Mouse (Mus musculus) CD4-positive, CD25-positive, alpha-beta regulatory T cell, adult 2 months (primary cell): ENCODE measurements around the gene Cacnb4.

Experiments used
- DNase-seq: peaks from one replicate; pipeline ENCODE4 v3.0.0-alpha.2; 2012; ENCODE audit warnings: low read depth, low spot score

The Cacnb4 gene

DNA sequence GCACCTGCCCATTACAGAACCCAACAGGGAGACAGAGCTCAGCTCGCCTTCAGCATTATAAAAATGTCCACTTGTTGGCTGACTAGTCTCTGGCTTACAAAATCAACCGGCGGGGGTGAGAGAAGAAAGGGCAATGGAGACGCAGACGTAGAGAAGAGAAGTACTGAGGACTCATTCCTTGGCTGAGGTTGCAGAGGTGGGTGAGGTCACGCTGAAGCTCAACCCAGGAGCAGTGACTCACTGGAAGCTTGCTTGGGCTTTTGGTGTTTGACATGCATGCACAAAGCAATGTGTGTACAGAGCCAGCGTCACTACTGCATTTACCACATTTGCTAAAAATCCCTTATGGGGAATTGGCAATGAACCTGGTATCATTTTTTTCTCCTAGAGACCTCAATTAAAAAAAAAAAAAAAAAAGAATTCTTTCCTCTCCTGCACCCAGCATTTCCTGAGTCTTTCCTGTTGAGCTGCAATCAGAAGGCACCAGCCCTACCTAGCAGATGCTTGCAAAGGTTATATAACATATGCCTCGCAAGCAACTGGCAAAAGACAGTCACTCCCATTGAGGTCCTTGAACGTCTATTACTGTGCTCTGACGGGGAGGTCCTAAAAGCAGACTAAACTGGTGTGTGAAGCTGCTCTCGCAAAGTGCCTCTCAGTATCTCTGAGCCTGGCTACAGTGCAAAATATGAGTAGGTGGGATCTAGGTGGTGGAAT lies 150.6 kb downstream of the Cacnb4 start:
- peak; percentile 13 for DNase-seq

DNA sequence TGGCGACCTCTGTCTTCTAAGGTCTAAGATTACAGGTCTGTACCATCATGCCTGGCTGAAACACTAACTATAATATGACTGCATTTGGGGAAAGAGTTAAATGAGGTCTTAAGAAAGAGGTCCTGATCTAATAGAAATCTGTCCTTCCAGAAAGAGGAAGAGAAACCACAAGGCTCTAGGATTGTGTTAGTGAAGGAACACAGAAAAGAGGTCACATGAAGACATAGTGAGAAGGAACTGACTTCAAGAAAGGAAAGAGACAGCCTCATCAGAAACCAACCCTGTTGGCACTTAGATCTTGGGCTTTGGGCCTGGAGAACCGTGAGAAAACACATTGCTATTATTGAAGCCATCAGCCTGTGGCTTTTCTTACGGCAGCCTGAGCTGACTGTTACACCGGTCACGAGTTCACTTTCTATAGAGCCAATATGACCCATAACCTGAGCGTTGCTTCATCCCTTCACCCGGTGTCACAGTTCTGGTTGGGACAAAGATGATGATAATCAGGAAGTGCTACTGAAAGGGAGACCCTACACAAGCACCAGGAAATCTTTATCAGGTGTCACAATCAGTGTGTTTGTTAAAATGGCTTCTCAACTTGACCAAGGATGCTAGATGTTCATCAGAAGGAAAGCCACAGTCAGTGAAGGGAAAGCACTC lies 153.4 kb downstream of the Cacnb4 start:
- DNase-seq = no peak

DNA sequence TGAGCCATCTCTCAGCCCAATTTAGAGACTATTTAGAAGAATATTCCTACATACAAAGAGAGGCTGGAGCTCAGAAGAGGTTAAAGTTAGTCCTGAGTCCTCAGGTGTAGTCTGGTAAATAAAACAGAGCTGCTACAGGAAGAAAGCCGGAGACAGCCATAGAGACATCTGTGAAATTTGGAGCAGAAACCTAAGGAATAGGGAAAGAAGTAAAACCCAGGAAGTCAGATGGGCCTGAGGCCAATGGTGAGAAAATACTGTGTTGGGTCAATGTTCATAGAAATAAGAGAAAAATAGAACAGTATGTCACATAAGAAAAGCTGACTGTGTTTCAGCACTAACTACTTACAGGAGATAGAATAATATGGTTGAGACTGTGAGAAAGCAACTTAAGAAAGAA lies 155.6 kb downstream of the Cacnb4 start:
- DNase-seq = no peak

DNA sequence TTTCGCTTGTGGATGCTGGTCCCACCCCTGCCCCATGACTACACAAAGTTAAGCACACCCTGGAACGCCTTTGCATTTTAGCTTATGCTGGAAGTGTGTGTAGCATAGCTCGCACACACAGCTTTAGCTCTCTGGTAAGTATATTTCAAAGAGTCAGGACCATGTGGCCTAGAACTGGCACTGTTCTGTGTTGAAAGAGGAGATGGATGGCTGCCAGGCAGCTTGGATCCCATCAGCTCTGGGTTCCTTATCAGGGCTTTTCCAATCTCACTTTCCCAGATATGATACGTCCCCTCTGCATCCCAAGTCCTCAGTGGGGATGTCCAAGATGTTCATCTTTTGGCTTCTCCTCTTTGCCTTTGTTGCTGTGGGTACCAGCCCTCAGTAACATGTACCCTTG lies 157.9 kb downstream of the Cacnb4 start:
- DNase-seq = no peak

DNA sequence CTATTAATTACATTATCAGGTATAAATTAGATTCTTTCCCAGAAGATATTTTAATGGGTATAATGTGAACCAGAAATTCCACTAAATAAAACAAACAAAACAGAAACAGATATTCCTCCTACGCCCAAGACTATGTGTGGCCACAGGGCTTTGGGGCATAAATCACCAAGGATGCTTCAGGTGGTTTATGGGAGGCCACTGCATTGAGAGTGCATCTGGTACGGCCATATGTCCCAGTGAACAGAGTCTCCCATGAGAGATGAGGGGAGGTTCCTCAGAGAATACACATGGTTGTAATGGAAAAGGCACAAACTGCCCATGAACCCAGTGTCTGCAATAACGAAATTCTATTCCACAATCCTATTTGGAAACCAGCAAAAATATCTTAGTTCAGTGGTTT lies 160.1 kb downstream of the Cacnb4 start:
- DNase-seq = no peak

DNA sequence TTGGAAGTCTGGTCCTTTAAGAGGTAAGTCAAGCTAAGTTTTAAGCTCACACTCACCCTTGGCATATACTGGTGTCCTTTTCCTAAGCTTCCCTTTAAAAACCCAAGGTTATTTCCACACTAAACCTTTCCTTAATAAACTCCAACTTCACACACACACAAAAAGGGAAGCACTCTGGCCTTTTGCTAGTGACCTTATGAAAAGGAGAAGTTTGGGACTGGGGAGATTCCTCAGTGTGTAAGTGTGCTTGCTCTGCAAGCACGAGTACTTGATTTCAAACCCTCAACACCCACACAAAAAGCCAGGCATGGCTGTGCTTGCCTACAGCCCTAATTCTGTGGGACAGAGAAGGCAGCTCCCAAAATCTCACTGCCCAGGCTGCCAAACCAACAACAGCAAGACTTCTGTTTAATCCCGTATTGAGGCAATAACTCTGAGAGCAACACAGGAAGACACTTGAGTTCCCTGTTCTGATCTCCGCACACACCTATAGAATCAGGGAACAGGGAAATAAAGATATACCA lies 163.7 kb downstream of the Cacnb4 start:
- no peak for DNase-seq

DNA sequence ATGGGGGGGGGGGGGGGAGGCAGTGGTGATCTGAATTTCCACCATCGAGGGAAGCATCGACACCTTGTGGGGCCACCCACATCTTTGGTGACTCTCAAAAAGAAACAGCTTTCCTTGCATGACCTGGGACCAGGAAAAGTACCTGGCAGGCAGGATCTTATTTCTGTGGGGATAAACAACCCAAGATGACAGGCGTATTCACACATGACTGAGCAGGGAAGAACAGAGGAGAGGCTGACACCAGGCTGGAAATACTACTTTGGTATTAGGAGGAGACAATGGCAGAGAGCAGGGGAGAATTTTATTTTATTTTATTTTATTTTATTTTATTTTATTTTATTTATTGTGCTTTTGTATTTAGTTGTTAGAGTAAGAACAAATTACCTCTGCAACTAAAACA lies 164.4 kb downstream of the Cacnb4 start:
- no peak for DNase-seq

DNA sequence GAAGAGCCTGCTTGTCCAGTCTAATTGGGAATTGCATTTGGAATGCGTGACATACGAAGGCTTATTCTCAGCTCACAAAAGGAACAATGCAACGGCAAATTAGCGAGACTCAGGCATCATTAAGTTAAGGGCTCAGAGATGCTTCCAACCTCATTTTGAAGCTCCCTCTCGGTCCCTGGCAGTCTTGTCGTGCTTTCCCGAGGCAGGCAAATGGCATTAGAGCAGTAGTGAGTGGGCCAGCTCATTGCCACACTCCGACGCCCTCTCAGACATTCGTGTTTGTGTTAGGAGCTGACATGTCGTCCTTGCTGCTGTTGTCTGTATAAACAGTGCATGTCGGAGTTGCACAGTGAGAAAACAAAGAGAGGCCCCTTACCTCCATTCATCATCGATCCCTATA lies 164.8 kb downstream of the Cacnb4 start:
- DNase-seq = no peak

DNA sequence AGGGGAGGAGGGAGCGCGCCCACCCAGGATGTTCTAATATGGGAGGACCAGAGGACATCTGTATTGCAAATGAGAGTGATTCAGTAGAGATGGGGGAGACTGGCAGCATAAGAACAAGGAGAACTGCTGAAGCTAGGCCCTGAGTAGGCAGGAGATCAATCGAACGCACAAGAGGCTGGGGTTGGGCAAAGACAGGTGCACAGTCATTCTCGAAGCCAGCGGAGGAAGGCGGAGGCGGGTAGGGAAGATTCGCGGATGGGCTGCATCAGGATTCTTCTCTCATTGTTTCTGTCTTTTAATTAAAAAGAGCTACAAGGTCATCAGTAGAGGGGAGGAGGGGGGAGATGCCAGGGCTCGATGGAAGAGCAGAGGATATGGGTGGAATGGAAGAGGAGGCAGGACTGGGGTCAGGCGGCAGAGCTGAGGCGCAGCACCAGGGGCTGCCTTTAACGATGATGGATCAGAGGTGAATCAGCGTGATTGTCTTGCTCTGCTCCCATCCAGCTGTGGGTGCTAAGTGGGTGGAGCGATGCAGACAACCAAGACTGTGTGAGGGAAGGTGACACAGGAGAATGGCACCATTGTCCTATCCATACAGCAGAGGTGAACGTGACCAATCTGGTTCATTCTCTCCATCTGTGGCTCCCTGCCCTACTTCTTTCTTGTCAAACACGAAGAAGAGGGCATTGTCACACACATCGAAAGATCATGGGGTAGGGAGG lies 166.7 kb downstream of the Cacnb4 start:
- DNase-seq = no peak

DNA sequence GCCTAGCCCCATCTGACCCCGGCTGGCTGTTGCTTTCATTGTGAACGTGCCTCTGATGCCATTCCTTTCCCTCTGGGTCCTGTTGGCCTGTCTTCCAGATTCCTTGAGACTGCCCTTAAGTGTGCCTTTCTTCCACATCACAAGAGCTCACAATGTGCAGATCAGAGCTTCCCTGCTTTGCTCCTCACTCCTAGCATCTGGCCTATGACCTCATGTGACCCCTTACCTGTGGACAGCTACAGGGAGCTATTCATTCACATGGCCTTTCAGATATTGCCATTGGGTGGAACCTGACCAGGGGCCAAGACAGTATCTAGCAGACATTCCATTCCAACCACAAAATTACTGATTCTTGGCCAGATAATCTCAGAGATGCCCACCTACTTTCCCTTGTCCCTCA lies 171.5 kb downstream of the Cacnb4 start:
- no peak for DNase-seq

DNA sequence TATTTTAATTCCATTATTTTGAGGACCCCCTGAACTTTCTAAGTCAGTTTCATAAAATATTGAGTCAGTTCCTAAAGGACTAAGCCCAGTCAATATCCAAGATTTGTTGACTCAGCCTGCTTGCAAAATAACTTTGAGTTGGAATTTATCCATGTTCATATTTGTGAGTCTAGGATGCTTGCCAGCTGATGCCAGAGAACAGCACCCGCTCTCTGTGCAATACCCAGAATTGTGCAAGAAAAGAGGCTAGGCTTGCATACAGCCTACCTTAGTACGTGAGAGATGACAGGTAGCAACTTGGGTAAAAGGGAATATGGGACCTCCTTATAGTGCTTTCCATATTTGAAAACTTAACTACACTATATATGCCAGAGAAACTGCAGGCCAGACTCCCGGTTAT lies 171.9 kb downstream of the Cacnb4 start:
- DNase-seq = no peak

DNA sequence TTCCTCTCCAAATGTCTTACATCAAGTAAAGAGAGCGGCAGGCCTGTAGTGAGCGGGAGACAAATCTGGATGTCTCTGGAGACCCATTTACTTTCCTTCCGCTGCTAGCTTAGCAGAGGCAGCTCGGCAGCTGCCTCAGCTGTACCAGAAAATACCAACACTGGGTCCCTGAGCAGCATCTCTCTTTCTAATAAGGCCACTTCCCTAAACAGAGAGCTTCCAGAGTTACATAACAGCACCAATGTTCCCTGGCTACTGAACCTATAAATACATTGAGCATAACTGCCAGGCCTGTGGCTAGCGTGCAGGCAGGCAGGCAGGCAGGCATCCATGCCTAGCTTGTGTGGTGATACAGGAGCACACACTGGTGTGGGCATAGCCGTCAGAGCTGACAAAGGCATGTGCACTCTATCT lies 176.8 kb downstream of the Cacnb4 start:
- DNase-seq = no peak

DNA sequence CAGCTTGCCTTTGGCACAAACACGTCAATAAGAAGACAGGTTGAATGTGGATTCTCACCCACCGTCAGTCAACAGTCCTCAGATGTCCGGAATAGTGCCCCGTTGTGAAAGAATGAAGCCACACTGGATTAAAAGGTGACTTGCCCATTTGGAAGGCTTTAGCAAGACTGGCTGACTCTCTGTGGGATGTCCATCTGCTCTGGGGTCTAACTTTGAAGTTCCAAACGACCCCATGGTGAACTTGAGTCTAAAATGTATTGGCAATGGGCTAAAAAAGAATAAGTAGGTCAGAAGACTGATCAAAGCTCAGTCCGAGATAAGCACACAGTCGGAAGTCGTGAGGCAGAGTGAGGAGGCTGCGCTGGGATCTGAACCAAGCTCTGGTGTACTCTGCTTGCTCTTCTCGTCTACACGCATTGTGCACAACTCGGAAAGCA lies 177.5 kb downstream of the Cacnb4 start:
- no peak for DNase-seq

DNA sequence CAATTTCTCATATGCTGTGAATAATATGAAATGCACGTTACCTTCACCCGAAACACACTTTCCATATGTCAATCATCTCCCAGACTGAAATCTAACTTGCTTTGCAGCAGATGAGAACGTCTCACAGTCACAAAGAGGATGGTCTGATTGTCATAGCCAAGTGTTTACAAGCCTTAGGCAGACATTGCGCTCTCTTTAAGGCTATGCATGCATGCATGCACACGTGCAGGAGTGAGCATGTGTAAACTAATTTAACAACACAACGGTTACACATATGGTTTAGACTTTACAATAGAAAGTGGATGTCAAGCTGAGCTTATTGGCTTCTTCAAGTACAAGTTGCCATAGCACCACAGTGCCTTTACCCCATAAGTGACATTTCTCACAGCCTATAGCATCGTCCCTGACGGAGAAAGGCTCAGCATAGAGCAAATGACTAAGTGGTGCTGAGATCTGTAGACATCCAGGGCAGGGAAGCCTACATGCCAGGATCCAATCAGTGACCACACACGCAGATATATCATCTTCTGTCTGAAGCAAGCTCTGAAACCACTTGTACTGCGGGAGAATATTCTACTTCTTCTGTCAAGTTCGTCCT lies 181.4 kb downstream of the Cacnb4 start:
- no peak for DNase-seq

DNA sequence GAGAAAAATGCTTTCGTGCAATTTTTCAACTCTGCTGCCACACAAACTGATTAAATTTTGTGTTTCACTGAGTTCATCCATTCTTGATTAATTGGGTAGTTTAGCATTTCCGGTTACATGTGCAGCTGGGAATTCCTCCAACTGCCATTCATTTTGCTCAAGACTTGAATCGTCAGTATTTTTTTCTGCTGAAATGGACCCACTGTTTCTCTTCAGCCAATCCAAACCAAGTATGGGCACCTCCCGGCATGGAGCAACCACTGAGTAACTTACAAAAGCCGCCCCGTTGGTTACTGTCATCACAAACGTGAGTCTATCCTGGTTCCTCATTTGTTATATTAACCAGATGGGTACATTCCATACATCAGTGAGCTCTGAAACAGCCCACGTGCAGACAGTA lies 182.4 kb downstream of the Cacnb4 start:
- DNase-seq = no peak

DNA sequence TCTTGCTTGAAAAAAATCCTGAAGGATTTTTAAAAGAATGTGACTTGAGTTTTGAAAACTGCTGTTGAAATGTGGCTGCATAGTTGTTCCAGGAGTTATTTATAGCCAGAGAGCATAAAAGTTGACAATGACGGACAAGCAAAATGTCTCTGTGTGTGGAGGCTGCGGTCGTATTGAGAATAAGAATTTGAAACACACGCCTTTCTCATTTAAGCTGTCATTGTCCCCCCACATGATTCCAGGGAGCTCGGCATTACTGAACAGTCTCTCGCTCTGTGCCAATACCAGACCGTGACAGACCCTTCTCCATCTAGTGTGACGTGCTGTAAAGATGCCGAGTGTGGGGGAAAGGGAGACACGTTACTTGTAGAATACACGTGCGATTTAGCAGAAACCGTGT lies 183.8 kb downstream of the Cacnb4 start:
- DNase-seq = no peak

DNA sequence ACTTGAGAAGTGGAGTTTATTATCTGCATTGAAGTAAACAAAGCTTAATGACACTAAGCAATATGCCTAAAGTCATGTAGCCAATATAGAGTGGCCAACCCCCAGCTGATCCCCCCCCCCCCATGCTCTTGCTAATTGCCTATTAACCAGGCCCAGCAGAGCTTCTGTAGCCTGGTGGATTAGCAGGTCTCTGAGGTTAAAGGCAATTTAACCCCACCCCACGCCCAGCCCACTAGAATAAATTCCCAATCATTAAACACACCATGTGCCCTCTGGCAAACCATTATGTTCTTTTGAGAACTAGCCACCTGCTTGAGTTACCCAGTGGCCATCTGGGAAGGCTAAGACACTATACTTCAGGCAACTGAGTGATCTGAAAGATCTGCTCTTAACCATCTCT lies 186.8 kb downstream of the Cacnb4 start:
- no peak for DNase-seq

DNA sequence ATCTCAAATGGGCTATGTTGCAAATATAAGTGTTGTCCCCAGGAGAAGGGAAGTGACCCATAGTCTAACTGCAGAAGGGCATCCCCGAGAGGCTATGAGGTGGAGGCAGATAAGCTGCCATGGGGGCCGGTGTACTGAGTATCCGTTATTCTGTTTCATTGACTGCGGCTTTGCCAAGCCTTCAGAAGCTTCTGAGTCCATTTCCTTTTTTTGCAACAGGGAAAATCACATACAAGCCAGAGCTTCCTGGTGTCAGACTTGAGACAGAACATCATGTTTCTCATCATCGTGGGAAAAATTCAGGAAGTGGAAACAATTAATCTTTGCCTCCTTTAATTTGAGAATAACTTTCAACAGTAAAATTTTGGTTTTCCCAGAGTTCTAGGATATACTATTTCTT lies 193.1 kb downstream of the Cacnb4 start:
- DNase-seq = no peak

DNA sequence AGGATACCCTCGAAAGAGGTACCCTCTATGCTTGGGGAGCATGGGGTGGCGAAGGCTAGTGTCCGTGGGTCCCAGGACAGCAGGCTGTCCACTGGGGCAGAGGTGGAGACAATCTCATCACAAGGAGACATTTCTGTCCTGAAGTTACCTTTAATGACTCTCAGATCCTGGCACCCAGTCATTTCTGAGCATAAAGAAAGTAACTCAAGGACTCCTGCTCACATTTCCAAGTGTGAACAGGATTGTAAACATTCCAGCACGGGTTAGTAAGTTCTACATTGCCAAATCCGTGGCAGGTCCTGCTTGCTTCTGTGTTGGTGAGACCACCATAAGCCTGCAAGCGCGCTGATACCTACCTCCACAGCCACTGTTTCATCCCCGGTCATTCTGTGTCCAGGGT lies 196.2 kb downstream of the Cacnb4 start:
- DNase-seq = no peak

DNA sequence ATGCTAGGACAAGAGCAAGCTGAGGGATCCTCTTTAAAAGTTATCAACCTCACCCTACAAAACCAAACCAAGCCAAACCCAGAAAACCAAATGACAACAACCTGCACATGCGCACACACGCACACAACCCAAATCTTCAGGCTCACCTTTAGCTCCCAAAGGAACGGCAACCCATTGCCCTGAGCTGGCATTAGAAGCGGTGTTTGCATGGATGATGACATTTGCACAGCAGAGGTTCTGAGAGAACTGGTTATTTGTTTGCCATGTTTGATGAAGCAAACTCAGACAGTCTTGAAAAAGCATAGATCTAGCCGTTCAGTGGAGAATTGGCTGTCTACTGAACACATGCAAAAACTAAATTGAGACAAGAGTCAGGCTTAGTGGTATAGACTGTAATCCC lies 198.1 kb downstream of the Cacnb4 start:
- no peak for DNase-seq

DNA sequence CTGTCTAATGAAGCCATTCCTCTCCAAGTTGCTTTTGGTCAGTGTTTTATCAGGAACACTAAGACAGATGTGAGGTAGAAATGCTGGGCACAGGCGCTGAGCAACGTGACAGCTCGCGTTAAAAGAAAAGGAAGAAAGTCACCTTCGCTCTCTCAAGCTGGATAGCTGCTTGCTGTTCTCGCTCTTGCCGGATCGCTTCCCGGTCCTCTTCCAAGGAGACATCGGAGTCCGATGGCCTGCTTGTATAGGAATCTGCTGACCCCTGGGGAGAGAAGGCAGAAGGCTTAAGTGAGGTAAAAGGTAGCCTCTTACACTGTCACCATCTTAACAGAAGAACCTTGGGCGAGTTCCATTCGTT lies 199.1 kb downstream of the Cacnb4 start:
- no peak for DNase-seq

DNA sequence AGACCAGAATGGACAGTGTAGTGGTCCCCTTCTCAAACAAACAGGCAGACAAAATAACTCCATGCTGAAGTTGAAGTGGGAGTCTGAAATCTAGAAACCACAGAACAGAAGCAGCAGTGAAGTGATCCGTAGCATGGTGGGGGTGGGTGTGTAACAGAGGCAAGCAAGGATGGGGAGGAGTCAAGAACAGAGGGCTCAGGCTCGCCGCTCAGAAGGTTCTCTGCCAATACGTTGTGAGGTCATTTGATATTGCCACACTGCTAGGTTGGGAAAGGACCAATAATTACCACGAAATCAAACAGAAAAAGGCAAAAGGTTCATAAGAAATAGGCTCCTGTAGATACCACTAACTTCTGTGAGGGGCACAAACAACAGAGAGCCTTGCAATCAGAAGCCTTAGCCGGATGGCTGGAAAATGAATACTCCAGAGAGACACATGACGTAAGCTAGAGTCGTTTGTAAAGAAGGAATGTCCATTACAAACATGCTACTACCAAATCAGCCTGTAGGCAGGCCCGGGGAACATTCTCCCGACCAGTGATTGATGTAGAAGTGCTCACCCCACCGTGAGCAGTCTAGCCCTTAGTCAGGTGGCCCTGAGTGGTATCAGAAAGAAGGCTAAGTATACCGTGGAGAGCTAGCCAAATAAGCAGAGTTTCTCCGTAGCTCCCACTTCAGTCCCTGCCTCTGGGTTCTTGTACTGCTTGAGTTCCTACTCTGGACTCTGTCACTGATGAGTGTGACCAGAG lies 199.7 kb downstream of the Cacnb4 start:
- no peak for DNase-seq
